Comparison of ENCODE assay signal across 9 mouse cellular contexts in genomic region chr11:76291960-76292359, GRCm38 (mm10). TPM values are rescaled to one million over a fixed set of nuclear protein-coding genes. Genes with fewer than 3 reads are reported as not detected.
DNase-seq lines count a peak whose midpoint lies in the region; ATAC-seq lines count a peak whose summit lies in the region.
"Had no signal": no experiment of that assay in that cellular context is flagged by ENCODE, and none has a peak within 500 bp of the region (broad histone marks: within the 10 kb centered on the region; RNA-seq: fewer than 3 reads in every experiment).

No protein-coding gene starts in this region.

- intact Hi-C loops in heart, postnatal 14 days (cut with DNase I) = no loop called here

- H3K4me3 ChIP-seq in lung, embryonic 16.5 days (ENCODE audit: low read length) = no peak overlapping the region
- H3K4me3 ChIP-seq in hindbrain, embryonic 13.5 days = no peak overlapping the region
- no peak overlapping the region for H3K4me3 ChIP-seq in neural tube, embryonic 15.5 days (replicated peaks)

- peak overlapping the region; percentile 44; the same call in 1 of the 2 replicates for H3K9ac ChIP-seq in lung, embryonic 16.5 days (ENCODE audit: low read length)
- H3K9ac ChIP-seq in hindbrain, embryonic 13.5 days = no peak overlapping the region
- H3K9ac ChIP-seq in neural tube, embryonic 15.5 days (replicated peaks) = no peak overlapping the region

- ATAC-seq in lung, embryonic 16.5 days (ENCODE audit: low read depth) = peak; percentile 59
- ATAC-seq in hindbrain, embryonic 13.5 days (ENCODE audit: low FRiP score) = no peak
- no peak for ATAC-seq in neural tube, embryonic 15.5 days (ENCODE audit: low FRiP score)
- ATAC-seq: forebrain, embryonic 16.5 days had no signal

- 48% methylated on average over 4 of the region's 4 CpGs for WGBS in lung, embryonic 16.5 days
- WGBS in hindbrain, embryonic 13.5 days = 76% methylated on average over 4 of the region's 4 CpGs
- 74% methylated on average over 4 of the region's 4 CpGs for WGBS in neural tube, embryonic 15.5 days

- peaks cover 39% of the 10 kb centered on the region for H3K4me1 ChIP-seq in lung, embryonic 16.5 days (replicated peaks; ENCODE audit: control insufficient read depth, insufficient read depth, low read length)
- H3K4me1 ChIP-seq in hindbrain, embryonic 13.5 days (replicated peaks) = peaks cover 91% of the 10 kb centered on the region
- H3K4me1 ChIP-seq in neural tube, embryonic 15.5 days = peaks cover 84% of the 10 kb centered on the region

- H3K4me2 ChIP-seq in lung, embryonic 16.5 days (ENCODE audit: low read depth, low read length) = peak overlapping the region; percentile 34
- no peak overlapping the region for H3K4me2 ChIP-seq in hindbrain, embryonic 13.5 days
- no peak overlapping the region for H3K4me2 ChIP-seq in neural tube, embryonic 15.5 days

- H3K27me3 ChIP-seq in lung, embryonic 16.5 days (ENCODE audit: control insufficient read depth, insufficient read depth, low read depth, low read length) = no peaks in the 10 kb centered on the region
- H3K27me3 ChIP-seq in hindbrain, embryonic 13.5 days = no peaks in the 10 kb centered on the region
- no peaks in the 10 kb centered on the region for H3K27me3 ChIP-seq in neural tube, embryonic 15.5 days (replicated peaks)

- H3K27ac ChIP-seq in lung, embryonic 16.5 days (ENCODE audit: low read length) = peak overlapping the region; percentile 89
- H3K27ac ChIP-seq in hindbrain, embryonic 13.5 days = peak overlapping the region; percentile 82
- peak overlapping the region; percentile 79 for H3K27ac ChIP-seq in neural tube, embryonic 15.5 days (replicated peaks)

- no peaks in the 10 kb centered on the region for H3K36me3 ChIP-seq in lung, embryonic 16.5 days (ENCODE audit: control insufficient read depth, insufficient read depth, low read length)
- H3K36me3 ChIP-seq in hindbrain, embryonic 13.5 days = no peaks in the 10 kb centered on the region; the same call in 1 of the 2 replicates
- H3K36me3 ChIP-seq in neural tube, embryonic 15.5 days = no peaks in the 10 kb centered on the region

- DNase-seq in heart, adult 11 months = peak; percentile 64
- DNase-seq in heart, postnatal 14 days = no peak
- DNase-seq in lung, adult 18-20 months = no peak
- no peak for DNase-seq in urinary bladder, postnatal 25 days (ENCODE audit: low spot score)
- DNase-seq in right cerebral cortex, postnatal 14 days = no peak

- no peaks in the 10 kb centered on the region for H3K9me3 ChIP-seq in lung, embryonic 16.5 days (ENCODE audit: control insufficient read depth, low read length)
- no peaks in the 10 kb centered on the region for H3K9me3 ChIP-seq in hindbrain, embryonic 13.5 days
- H3K9me3 ChIP-seq in neural tube, embryonic 15.5 days (replicated peaks) = no peaks in the 10 kb centered on the region

RNA-seq across cellular contexts. Expression of gene Glod4, which starts 48.4 kb away (rescaled TPM):
- total RNA-seq in heart, postnatal 14 days (2021) = 10 to 100 TPM; 37.7 to 44.7 TPM
- 122 and 126 TPM in 2 replicates for polyA plus RNA-seq in lung, embryonic 16.5 days (2015; fragmentation: Nextera tagmentation; extraction: Ambion mirVana)
- 121 and 124 TPM in 2 replicates for polyA plus RNA-seq in hindbrain, embryonic 13.5 days (2015; fragmentation: Nextera tagmentation; extraction: Ambion mirVana)
- 112 and 123 TPM in 2 replicates for polyA plus RNA-seq in neural tube, embryonic 15.5 days (2015; fragmentation: Nextera tagmentation; extraction: Ambion mirVana)

RNA-seq across cellular contexts. Expression of gene Mrm3, which starts 48.4 kb away (rescaled TPM):
- total RNA-seq in heart, postnatal 14 days (2021) = 10 to 100 TPM; 20.6 to 22.8 TPM
- polyA plus RNA-seq in lung, embryonic 16.5 days (2015; fragmentation: Nextera tagmentation; extraction: Ambion mirVana) = 18.6 and 22.1 TPM in 2 replicates
- 20.0 and 20.4 TPM in 2 replicates for polyA plus RNA-seq in hindbrain, embryonic 13.5 days (2015; fragmentation: Nextera tagmentation; extraction: Ambion mirVana)
- polyA plus RNA-seq in neural tube, embryonic 15.5 days (2015; fragmentation: Nextera tagmentation; extraction: Ambion mirVana) = 27.3 and 28.1 TPM in 2 replicates
